Mouse (Mus musculus) forelimb bud, embryonic 11.5 days (tissue): ENCODE measurements around the gene Recql5.
A peak's percentile ranks its signal among the peaks of the same experiment; 100 is the strongest.

Experiments
- DNase-seq: peaks from one replicate; pipeline ENCODE4 v3.0.0-alpha.2; 2012; ENCODE audit warnings: low read depth, low spot score

Gene Recql5

DNA sequence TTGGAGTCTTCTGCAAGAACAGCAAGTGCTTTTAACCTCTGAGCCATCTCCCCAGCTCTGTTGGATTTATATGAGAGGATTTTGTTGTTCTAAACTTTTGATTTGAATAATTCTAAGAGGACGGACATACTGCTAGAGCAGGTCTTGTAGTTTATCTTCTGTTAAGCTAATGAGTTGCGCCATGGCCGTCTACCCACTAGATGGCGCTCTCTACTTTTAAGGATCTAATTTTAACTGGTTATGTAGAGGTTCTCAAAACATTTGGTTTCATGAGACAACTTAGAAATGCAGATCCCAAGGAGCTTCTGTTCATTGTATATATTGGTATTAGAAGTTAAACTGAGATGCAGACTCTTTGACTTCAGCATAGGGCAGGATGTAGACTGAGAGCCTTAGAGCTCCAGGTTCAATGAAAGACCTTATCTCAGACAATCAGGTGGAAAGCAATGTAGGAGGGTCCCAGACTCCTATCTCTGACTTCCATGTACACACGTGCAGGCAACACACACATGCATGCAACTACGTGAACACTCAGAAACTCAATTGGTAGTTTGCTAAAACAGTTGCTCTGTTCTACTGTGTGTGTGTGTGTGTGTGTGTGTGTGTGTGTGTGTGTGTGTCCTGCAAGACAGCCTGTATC lies 6.5 kb upstream of the Recql5 start:
- peak; percentile 71 for DNase-seq

GRCm38 (mm10) chr11:115933747-115934110 lies 452 bp upstream of the Recql5 start:
- no peak for DNase-seq

GRCm38 (mm10) chr11:115931235-115931634 lies 2.0 kb downstream of the Recql5 start:
- no peak for DNase-seq

DNA sequence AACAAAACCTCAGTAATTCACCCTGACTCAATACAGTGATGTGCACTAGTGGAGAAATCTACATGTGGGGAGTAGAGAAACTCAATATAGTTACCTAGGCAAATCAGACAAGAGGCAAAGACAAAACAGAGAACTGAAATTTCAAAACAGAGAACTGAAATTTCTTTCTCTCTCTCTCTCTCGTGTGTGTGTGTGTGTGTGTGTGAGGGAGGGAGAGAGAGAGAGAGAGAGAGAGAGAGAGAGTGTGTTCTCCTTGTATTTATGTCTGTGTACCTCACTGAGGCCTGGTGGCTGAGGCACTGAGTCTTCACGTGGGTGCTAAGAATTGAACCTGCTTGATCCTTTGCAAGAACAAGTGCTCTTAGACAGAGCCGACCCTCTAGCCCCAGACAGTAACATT lies 3.5 kb downstream of the Recql5 start:
- no peak for DNase-seq

DNA sequence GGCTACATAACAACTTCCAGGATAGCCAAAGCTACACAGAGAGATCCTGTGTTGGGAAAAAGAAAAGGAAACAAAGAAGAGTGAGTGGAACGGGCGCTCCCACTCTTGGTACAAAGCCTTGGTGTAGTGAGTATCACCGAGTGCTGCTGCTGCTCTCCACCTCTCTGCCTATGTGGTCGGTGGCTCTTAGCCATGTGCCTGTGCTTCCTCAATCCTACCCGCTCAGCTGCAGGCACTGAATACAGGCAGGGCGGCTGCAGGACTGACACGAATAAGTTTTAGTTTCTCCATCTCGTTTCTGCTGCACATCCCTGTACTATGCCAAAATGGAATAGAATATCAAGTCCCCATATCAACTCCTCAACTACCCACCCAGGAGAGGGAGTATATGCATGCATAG lies 4.2 kb downstream of the Recql5 start:
- DNase-seq = no peak

DNA sequence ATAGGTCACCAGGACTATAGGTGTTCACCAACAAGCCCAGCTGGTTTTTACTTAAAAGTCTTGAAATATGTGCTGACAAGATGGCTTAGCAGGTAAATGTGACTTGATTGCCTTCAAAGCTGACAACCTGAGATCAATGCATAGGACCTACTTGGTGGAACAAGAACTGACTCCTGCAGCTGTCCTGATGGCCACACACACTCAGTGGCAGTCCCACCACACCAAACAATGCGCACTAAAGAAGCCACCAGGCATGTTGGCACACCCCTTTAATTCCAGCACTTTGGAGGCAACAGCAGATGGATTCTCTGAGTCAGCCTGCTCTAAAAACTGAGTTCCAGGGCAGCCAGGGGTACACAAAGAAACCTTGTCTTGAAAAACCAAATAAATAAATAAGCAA lies 11.3 kb downstream of the Recql5 start:
- no peak for DNase-seq

DNA sequence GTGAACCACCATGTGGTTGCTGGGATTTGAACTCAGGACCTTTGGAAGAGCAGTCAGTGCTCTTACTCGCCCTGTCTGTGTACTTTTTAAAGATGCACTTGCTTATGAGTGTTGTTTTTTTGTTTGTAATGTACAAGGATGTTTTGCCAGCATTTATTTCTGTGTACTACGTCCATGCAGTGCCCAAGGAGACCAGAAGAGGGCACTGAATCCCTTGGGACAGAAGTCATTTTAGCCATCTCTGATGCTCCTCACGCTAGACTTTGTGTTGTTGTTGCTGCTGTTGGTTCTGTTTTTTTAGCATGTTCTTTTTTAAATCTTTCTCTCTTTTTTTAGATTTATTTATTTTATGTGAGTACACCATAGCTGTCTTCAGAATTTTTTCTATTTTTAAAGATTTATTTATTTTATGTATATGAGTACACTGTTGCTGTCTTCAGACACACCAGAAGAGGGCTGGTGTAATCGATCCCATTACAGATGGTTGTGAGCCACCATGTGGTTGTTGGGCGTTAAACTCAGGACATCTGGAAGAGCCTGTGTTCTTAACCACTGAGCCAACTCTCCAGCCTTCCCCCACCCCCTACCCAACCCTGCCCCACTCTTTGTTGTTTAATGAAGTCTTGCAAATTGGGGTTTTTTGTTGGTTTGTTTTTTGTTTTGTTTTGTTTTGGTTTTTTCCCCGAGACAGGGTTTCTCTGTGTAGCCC lies 13.0 kb downstream of the Recql5 start:
- DNase-seq = peak; percentile 52

GRCm38 (mm10) chr11:115919073-115919472 lies 14.2 kb downstream of the Recql5 start:
- no peak for DNase-seq

DNA sequence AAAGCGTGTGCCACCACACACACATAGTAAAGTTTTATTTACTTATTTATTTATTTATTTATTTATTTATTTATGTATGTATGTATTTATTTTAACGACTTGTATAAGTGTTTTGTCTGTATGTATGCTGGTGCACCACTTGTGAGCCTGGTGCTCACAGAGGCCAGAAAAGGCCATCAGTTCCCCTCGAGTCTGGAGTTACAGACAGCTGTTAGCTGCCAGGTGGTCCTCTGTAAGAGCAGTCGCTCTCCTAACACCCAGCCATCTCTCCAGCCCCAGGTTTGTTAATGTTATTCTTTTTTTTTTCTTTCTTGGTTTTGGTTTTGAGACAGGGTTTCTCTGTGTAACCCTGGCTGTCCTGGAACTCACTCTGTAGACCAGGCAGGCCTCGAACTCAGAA lies 14.6 kb downstream of the Recql5 start:
- no peak for DNase-seq

- no peak for DNase-seq
Observed at GRCm38 (mm10) chr11:115916579-115916978, 16.7 kb downstream of the Recql5 start.

- no peak for DNase-seq
Observed at GRCm38 (mm10) chr11:115911632-115912376, 21.5 kb downstream of the Recql5 start, which contains the start of gene Smim6. Gene Smim6 (plus strand): TSS chr11:115912017.

DNA sequence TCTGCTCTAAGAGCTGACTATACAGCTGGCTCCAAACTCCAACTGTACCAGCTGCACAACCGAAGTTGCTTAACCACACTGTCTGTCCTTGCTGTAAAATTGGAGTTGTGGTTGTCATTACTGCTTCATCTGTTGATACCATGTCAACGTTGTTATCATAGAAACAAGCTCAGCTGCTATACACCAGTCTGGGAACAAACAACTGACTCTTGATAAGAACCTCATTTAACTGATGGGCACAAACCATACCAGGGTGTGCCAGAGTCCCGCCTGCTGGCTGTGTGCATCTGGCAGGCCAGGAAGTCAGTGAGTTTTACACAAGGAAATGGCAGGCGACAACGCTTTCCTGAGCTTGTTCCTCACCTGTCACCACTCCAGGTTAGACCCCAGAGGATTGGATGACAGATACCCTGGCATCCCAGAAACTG lies 22.1 kb downstream of the Recql5 start:
- no peak for DNase-seq

GRCm38 (mm10) chr11:115906521-115906920 lies 26.8 kb downstream of the Recql5 start:
- DNase-seq = no peak

- no peak for DNase-seq
Observed at GRCm38 (mm10) chr11:115906116-115906515, 27.2 kb downstream of the Recql5 start.

DNA sequence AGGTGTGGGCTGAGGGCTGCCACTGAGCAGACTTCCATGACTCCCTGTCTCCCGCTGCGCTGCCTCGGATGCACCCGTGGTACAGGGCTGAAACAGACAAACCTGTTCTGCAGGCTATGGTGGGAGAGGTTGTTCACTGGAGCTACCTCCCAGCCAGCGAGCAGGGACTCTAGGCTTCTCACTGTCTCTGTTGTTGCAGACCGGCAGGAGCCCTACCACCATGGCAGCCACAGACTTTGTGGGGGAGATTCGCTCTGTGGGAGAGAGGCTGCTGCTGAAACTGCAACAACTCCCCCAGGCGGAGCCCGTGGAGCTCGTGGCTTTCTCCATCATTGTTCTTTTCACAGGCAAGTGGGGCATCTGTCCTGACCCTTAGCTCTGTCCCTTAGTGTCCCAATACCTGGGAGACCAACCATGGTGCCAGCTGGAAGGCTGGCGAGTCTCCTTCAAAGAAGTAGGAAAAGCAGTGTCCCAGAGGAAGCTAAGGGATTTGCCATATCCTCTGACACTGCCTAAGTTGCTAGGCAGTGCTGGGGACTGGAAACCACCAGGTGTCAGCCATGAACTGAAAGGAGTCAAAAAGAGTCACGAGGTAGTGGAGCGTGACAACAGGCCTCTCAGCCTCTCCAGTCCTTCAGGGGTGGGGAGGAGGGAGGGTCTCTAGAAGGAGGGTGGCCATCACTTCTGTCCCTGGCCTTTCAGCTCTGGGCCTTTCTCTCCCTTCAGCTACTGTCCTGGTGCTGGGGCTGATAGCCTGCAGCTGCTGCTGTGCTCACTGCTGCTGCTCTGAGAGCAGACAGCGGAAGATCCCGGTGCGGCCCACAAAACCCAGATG lies 28.1 kb downstream of the Recql5 start:
- DNase-seq = no peak

- DNase-seq = no peak
Observed at GRCm38 (mm10) chr11:115904231-115904955, 28.9 kb downstream of the Recql5 start.

DNA sequence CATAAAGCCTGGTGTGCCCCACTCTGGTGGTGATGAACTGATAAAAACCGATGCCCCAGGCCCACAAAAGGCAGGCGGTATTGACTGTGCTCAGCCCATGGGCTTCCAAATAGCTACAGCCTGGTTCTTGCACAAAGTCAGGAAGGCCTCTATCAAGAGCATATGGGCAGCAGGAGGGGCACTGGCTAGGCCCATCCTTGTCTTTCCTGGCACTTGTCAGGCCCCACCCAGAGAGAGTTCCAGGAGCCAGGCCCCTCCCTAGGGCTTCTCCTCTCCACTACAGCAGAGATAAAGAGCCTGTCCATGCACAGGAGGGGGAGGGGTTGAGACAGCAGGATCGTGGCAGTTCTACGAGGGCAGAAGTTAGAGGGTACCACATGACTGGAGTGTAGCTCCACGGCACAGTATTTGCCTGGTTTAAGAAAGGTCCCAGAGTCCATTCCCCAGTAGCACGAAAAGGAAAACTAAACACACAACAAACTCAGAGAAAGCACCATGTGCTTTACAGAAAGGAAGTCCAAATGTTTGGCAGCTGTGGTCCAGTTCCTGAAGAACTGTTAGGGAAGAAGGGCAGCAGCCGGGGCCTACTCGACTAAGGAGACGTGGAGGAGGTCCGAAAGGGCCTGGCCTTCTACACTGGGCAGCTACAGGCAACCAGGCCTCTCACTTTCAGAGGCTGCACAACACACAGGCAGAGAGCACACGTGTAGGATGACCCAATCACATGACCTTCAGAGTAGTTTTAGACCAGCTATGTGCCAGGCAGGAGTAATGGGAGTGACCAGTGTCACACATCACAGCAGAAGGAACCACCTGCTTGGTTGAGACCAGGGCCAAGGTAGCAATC lies 29.7 kb downstream of the Recql5 start:
- no peak for DNase-seq

GRCm38 (mm10) chr11:115902831-115903230 lies 30.4 kb downstream of the Recql5 start:
- DNase-seq = no peak

- no peak for DNase-seq
Observed at GRCm38 (mm10) chr11:115902177-115902576, 31.1 kb downstream of the Recql5 start.
